ENCODE assay signal across 9 mouse cellular contexts in the genomic region with DNA sequence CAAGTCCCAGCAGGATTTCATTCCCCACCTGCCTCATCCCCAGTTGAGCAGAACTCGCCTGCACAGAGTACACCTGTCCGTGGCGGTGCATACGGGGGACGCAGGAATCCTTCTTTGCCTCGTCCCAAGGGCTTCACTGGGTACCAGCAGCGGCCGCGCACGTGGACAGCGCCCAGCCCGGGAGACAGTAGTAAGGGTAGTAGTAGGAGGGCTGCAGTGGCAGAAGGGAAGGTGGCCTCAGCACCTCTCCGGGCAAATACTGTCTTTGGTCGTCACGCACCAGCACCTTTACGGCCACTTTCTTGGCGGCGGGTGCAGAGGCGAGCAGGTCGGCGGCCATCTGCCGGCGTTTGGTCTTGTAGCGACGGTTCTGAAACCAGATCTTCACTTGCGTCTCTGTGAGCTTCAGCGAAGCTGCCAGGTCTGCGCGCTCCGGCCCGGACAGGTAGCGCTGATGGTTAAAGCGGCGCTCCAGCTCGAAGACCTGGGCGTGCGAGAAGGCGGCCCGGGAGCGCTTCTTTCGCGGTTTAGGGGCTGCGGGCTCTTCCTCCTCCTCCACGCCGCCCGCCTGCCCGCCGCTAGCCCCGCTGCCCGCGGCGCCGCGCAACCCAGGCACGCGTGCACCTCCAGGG. TPM values are rescaled to one million over a fixed set of nuclear protein-coding genes. Genes with fewer than 3 reads are reported as not detected.
DNase-seq lines count a peak whose midpoint lies in the region; ATAC-seq and TF ChIP-seq lines count a peak whose summit lies in the region.
"Had no signal": no experiment of that assay in that cellular context is flagged by ENCODE, and none has a peak within 500 bp of the region (broad histone marks: within the 10 kb centered on the region; RNA-seq: fewer than 3 reads in every experiment).

No protein-coding gene starts in this region.

- ATAC-seq in CD4-positive, CD25-positive, alpha-beta regulatory T cell, adult 4 months = no peak
- no peak for ATAC-seq in lung, postnatal 0 days
- ATAC-seq in limb, embryonic 13.5 days (ENCODE audit: low FRiP score, low read depth) = no peak
- no peak for ATAC-seq in stomach, embryonic 16.5 days (ENCODE audit: insufficient read depth, low FRiP score)
- ATAC-seq in activated CD4-positive, CD25-positive, alpha-beta regulatory T cell, adult 4 months = no peak

- no peak overlapping the region for H3K27ac ChIP-seq in lung, postnatal 0 days (ENCODE audit: low read length)
- no peak overlapping the region for H3K27ac ChIP-seq in limb, embryonic 13.5 days
- no peak overlapping the region for H3K27ac ChIP-seq in stomach, embryonic 16.5 days (ENCODE audit: low read length)

- H3K4me1 ChIP-seq in lung, postnatal 0 days (ENCODE audit: insufficient read depth, low read depth, low read length) = 0 out of 2 replicates have a peak, but pooled peaks cover 2% of the 10 kb centered on the region
- H3K4me1 ChIP-seq in limb, embryonic 13.5 days = peaks cover 23% of the 10 kb centered on the region
- H3K4me1 ChIP-seq in stomach, embryonic 16.5 days (ENCODE audit: control insufficient read depth, insufficient read depth, low read length) = 0 out of 2 replicates have a peak, but pooled peaks cover 5% of the 10 kb centered on the region

- under 1% methylated on average over 56 of the region's 56 CpGs for WGBS in lung, postnatal 0 days
- WGBS in limb, embryonic 13.5 days = under 1% methylated on average over 53 of the region's 56 CpGs
- 2% methylated on average over 55 of the region's 56 CpGs for WGBS in stomach, embryonic 16.5 days

- no peak for TF ChIP-seq EP300 in lung, postnatal 0 days (IDR thresholded peaks at IDR 0.05)

- H3K27me3 ChIP-seq in lung, postnatal 0 days (replicated peaks; ENCODE audit: insufficient read depth, low read length) = peaks cover 83% of the 10 kb centered on the region
- H3K27me3 ChIP-seq in limb, embryonic 13.5 days = peaks cover 91% of the 10 kb centered on the region
- H3K27me3 ChIP-seq in stomach, embryonic 16.5 days (ENCODE audit: control insufficient read depth, insufficient read depth, low read length) = peaks cover 71% of the 10 kb centered on the region

- no peaks in the 10 kb centered on the region for H3K9me3 ChIP-seq in lung, postnatal 0 days (ENCODE audit: low read length)
- H3K9me3 ChIP-seq in limb, embryonic 13.5 days = no peaks in the 10 kb centered on the region
- H3K9me3 ChIP-seq in stomach, embryonic 16.5 days (replicated peaks; ENCODE audit: control insufficient read depth, low read length) = no peaks in the 10 kb centered on the region

- H3K4me3 ChIP-seq in lung, postnatal 0 days (ENCODE audit: low read depth, low read length) = peak overlapping the region; percentile 10; the same call in 1 of the 2 replicates
- H3K4me3 ChIP-seq in limb, embryonic 13.5 days = peak overlapping the region; percentile 56
- peak overlapping the region; percentile 46 for H3K4me3 ChIP-seq in stomach, embryonic 16.5 days (replicated peaks; ENCODE audit: low read length)

- TF ChIP-seq CTCF in lung, postnatal 0 days (IDR thresholded peaks at IDR 0.05) = no peak

- H3K36me3 ChIP-seq in lung, postnatal 0 days (ENCODE audit: insufficient read depth, low read length) = no peaks in the 10 kb centered on the region
- H3K36me3 ChIP-seq in limb, embryonic 13.5 days = 0 out of 2 replicates have a peak, but pooled peaks cover 3% of the 10 kb centered on the region
- H3K36me3 ChIP-seq in stomach, embryonic 16.5 days (ENCODE audit: control insufficient read depth, insufficient read depth, low read length) = no peaks in the 10 kb centered on the region

- no peak overlapping the region for H3K9ac ChIP-seq in lung, postnatal 0 days (replicated peaks; ENCODE audit: low read depth)
- peak overlapping the region; percentile 80 for H3K9ac ChIP-seq in limb, embryonic 13.5 days
- H3K9ac ChIP-seq in stomach, embryonic 16.5 days (ENCODE audit: low read length) = peak overlapping the region; percentile 54

- peak; percentile 5 for DNase-seq in CD4-positive, CD25-positive, alpha-beta regulatory T cell, adult 2 months (ENCODE audit: low read depth, low spot score)
- DNase-seq in lung, postnatal 0 days (ENCODE audit: low spot score) = no peak
- DNase-seq in lung, postnatal 14 days = no peak
- no peak for DNase-seq in right cerebral cortex, postnatal 25 days

- H3K4me2 ChIP-seq in lung, postnatal 0 days (replicated peaks; ENCODE audit: low read depth, low read length) = no peak overlapping the region
- H3K4me2 ChIP-seq in limb, embryonic 13.5 days (replicated peaks) = peak overlapping the region; percentile 75
- peak overlapping the region; percentile 43 for H3K4me2 ChIP-seq in stomach, embryonic 16.5 days (ENCODE audit: low read depth, low read length)

RNA-seq across cellular contexts. Expression of gene Nkx3-2, which starts 2.7 kb away (rescaled TPM):
- not detected for polyA plus RNA-seq in CD4-positive, CD25-positive, alpha-beta regulatory T cell, adult 4 months (2017; shearing (Covaris generic))
- not detected in 2 replicates for polyA plus RNA-seq in lung, postnatal 0 days (2015; fragmentation: Nextera tagmentation; extraction: Ambion mirVana)
- polyA plus RNA-seq in limb, embryonic 13.5 days (2015; fragmentation: Nextera tagmentation; extraction: Ambion mirVana) = 5.2 and 5.7 TPM in 2 replicates
- 1.9 and 2.5 TPM in 2 replicates for polyA plus RNA-seq in stomach, embryonic 16.5 days (2015; fragmentation: Nextera tagmentation; extraction: Ambion mirVana)
- not detected for polyA plus RNA-seq in activated CD4-positive, CD25-positive, alpha-beta regulatory T cell, adult 4 months (2017; shearing (Covaris generic))
- polyA plus RNA-seq: brain, embryonic 14.5 days had no signal

RNA-seq across cellular contexts. Expression of gene Rab28, which starts 53.7 kb away (rescaled TPM):
- polyA plus RNA-seq in CD4-positive, CD25-positive, alpha-beta regulatory T cell, adult 4 months (2017; shearing (Covaris generic)) = 10 to 100 TPM; 14.3 to 20.5 TPM
- polyA plus RNA-seq in lung, postnatal 0 days (2015; fragmentation: Nextera tagmentation; extraction: Ambion mirVana) = 53.7 and 58.5 TPM in 2 replicates
- 87.4 and 90.1 TPM in 2 replicates for polyA plus RNA-seq in limb, embryonic 13.5 days (2015; fragmentation: Nextera tagmentation; extraction: Ambion mirVana)
- polyA plus RNA-seq in stomach, embryonic 16.5 days (2015; fragmentation: Nextera tagmentation; extraction: Ambion mirVana) = 53.3 and 65.4 TPM in 2 replicates
- 10 to 100 TPM; 23.0 to 24.1 TPM for polyA plus RNA-seq in activated CD4-positive, CD25-positive, alpha-beta regulatory T cell, adult 4 months (2017; shearing (Covaris generic))
